Mouse (Mus musculus): ENCODE measurements around the gene Mthfr. TPM values are rescaled to one million over a fixed set of nuclear protein-coding genes. Genes with fewer than 3 reads are reported as not detected.

Mthfr gene
- total RNA-seq, 1 experiment from 2014 or later, result 5.9 TPM

GRCm38 (mm10) chr4:148060120-148061085 is 21.5 kb downstream of the Mthfr start:
- peak; percentile 83 for ATAC-seq (replicated peaks; ENCODE audit: low read depth, poor library complexity, severe bottlenecking)

- no peak for ATAC-seq (replicated peaks; ENCODE audit: low read depth, poor library complexity, severe bottlenecking)
These were observed 22.2 kb downstream of the Mthfr start for GRCm38 (mm10) chr4:148061086-148061480.

GRCm38 (mm10) chr4:148065702-148066400 is 27.0 kb downstream of the Mthfr start:
- no peak; the same call in 1 of the 2 replicates for ATAC-seq (replicated peaks; ENCODE audit: low read depth, poor library complexity, severe bottlenecking)

GRCm38 (mm10) chr4:148066401-148066744 is 27.5 kb downstream of the Mthfr start:
- ATAC-seq (replicated peaks; ENCODE audit: low read depth, poor library complexity, severe bottlenecking), result no peak

GRCm38 (mm10) chr4:148067346-148067745 is 28.5 kb downstream of the Mthfr start:
- no peak for ATAC-seq (replicated peaks; ENCODE audit: low read depth, poor library complexity, severe bottlenecking)

- peak; percentile 59 for ATAC-seq (replicated peaks; ENCODE audit: low read depth, poor library complexity, severe bottlenecking)
These were observed 30.8 kb downstream of the Mthfr start for GRCm38 (mm10) chr4:148069602-148070218.

- ATAC-seq (replicated peaks; ENCODE audit: low read depth, poor library complexity, severe bottlenecking), result no peak
These were observed 32.6 kb downstream of the Mthfr start for GRCm38 (mm10) chr4:148071508-148071907.

- ATAC-seq (replicated peaks; ENCODE audit: low read depth, poor library complexity, severe bottlenecking), result peak; percentile 59
These were observed 35.8 kb downstream of the Mthfr start for GRCm38 (mm10) chr4:148074521-148075189.

GRCm38 (mm10) chr4:148075259-148075658 is 36.4 kb downstream of the Mthfr start:
- peak; percentile 61 for ATAC-seq (replicated peaks; ENCODE audit: low read depth, poor library complexity, severe bottlenecking)

- no peak for ATAC-seq (replicated peaks; ENCODE audit: low read depth, poor library complexity, severe bottlenecking)
These were observed 37.0 kb downstream of the Mthfr start for GRCm38 (mm10) chr4:148075881-148076280.

GRCm38 (mm10) chr4:148079212-148079611 is 40.3 kb downstream of the Mthfr start:
- no peak for ATAC-seq (replicated peaks; ENCODE audit: low read depth, poor library complexity, severe bottlenecking)

- no peak for ATAC-seq (replicated peaks; ENCODE audit: low read depth, poor library complexity, severe bottlenecking)
These were observed 41.2 kb downstream of the Mthfr start for GRCm38 (mm10) chr4:148079944-148080596.

- no peak for ATAC-seq (replicated peaks; ENCODE audit: low read depth, poor library complexity, severe bottlenecking)
These were observed 41.7 kb downstream of the Mthfr start for GRCm38 (mm10) chr4:148080597-148080973.

GRCm38 (mm10) chr4:148081201-148081600 is 42.3 kb downstream of the Mthfr start:
- no peak for ATAC-seq (replicated peaks; ENCODE audit: low read depth, poor library complexity, severe bottlenecking)

- ATAC-seq (replicated peaks; ENCODE audit: low read depth, poor library complexity, severe bottlenecking), result peak; percentile 47
These were observed 43.6 kb downstream of the Mthfr start for GRCm38 (mm10) chr4:148082257-148083044.

GRCm38 (mm10) chr4:148083176-148083899 is 44.5 kb downstream of the Mthfr start:
- ATAC-seq (replicated peaks; ENCODE audit: low read depth, poor library complexity, severe bottlenecking), result peak; percentile 53

GRCm38 (mm10) chr4:148084261-148084714 is 45.4 kb downstream of the Mthfr start:
- no peak for ATAC-seq (replicated peaks; ENCODE audit: low read depth, poor library complexity, severe bottlenecking)

Measured in common myeloid progenitor, adult 5-6 weeks (primary cell).